Mouse (Mus musculus): ENCODE measurements at regions not wholly inside any gene's neighbourhood (a gene's known extent, or its start where the extent isn't known, plus 50 kb on each side); places are given as distances from the start of the nearest gene placed in this dataset.
A peak's percentile ranks its signal among the peaks of the same experiment; 100 is the strongest.

GRCm38 (mm10) chr11:65638211-65638610, 149.9 kb downstream of the Map2k4 start:
- DNase-seq (ENCODE audit: low read depth, low spot score): no peak

- DNase-seq (ENCODE audit: low read depth, low spot score): no peak
Observed at GRCm38 (mm10) chr11:65637206-65637605, 150.9 kb downstream of the Map2k4 start.

GRCm38 (mm10) chr11:65635307-65635706, 152.8 kb downstream of the Map2k4 start:
- DNase-seq (ENCODE audit: low read depth, low spot score): no peak

- peak; percentile 63 for DNase-seq (ENCODE audit: low read depth, low spot score)
Observed at GRCm38 (mm10) chr11:65631164-65631563, 156.9 kb downstream of the Map2k4 start.

- no peak for DNase-seq (ENCODE audit: low read depth, low spot score)
Observed at GRCm38 (mm10) chr11:65630436-65630835, 157.7 kb downstream of the Map2k4 start.

- no peak for DNase-seq (ENCODE audit: low read depth, low spot score)
Observed at GRCm38 (mm10) chr11:65629320-65629719, 158.8 kb downstream of the Map2k4 start.

GRCm38 (mm10) chr11:65618976-65619375, 169.1 kb downstream of the Map2k4 start:
- no peak for DNase-seq (ENCODE audit: low read depth, low spot score)

- DNase-seq (ENCODE audit: low read depth, low spot score): peak; percentile 70
Observed at GRCm38 (mm10) chr11:65610536-65610935, 177.6 kb downstream of the Map2k4 start.

- no peak for DNase-seq (ENCODE audit: low read depth, low spot score)
Observed at GRCm38 (mm10) chr11:65609056-65609455, 179.0 kb downstream of the Map2k4 start.

GRCm38 (mm10) chr11:65597298-65598076, 190.6 kb downstream of the Map2k4 start:
- peak; percentile 59 for DNase-seq (ENCODE audit: low read depth, low spot score)

- peak; percentile 10 for DNase-seq (ENCODE audit: low read depth, low spot score)
Observed at GRCm38 (mm10) chr11:65588491-65588890, 199.6 kb downstream of the Map2k4 start.

- no peak for DNase-seq (ENCODE audit: low read depth, low spot score)
Observed at GRCm38 (mm10) chr11:65567831-65568230, 220.3 kb downstream of the Map2k4 start.

- DNase-seq (ENCODE audit: low read depth, low spot score): no peak
Observed at GRCm38 (mm10) chr11:65558236-65558635, 229.9 kb downstream of the Map2k4 start.

- no peak for DNase-seq (ENCODE audit: low read depth, low spot score)
Observed at GRCm38 (mm10) chr11:65551073-65551472, 237.0 kb downstream of the Map2k4 start.

- no peak for DNase-seq (ENCODE audit: low read depth, low spot score)
Observed at GRCm38 (mm10) chr11:65544281-65544680, 243.8 kb downstream of the Map2k4 start.

- no peak for DNase-seq (ENCODE audit: low read depth, low spot score)
Observed at GRCm38 (mm10) chr11:65543581-65543980, 244.5 kb downstream of the Map2k4 start.

- DNase-seq (ENCODE audit: low read depth, low spot score): peak; percentile 3
Observed at GRCm38 (mm10) chr11:65537046-65537630, 251.0 kb downstream of the Map2k4 start.

GRCm38 (mm10) chr11:65535726-65536442, 252.2 kb downstream of the Map2k4 start:
- DNase-seq (ENCODE audit: low read depth, low spot score): peak; percentile 5

- DNase-seq (ENCODE audit: low read depth, low spot score): peak; percentile 33
Observed at GRCm38 (mm10) chr11:65530744-65531143, 257.4 kb downstream of the Map2k4 start.

- no peak for DNase-seq (ENCODE audit: low read depth, low spot score)
Observed at GRCm38 (mm10) chr11:65505106-65505865, 235.5 kb upstream of the Myocd start.

- no peak for DNase-seq (ENCODE audit: low read depth, low spot score)
Observed at GRCm38 (mm10) chr11:65497979-65498378, 228.2 kb upstream of the Myocd start.

GRCm38 (mm10) chr11:65497415-65497814, 227.6 kb upstream of the Myocd start:
- no peak for DNase-seq (ENCODE audit: low read depth, low spot score)
